Mouse (Mus musculus) telencephalon, adult 2 months (tissue): Measurements from ENCODE around the gene Macc1.

ENCODE experiments used
- DNase-seq: peaks from one replicate; pipeline ENCODE4 v3.0.0-alpha.2; 2011; ENCODE audit warnings: low read depth, low spot score

Macc1 gene

DNA sequence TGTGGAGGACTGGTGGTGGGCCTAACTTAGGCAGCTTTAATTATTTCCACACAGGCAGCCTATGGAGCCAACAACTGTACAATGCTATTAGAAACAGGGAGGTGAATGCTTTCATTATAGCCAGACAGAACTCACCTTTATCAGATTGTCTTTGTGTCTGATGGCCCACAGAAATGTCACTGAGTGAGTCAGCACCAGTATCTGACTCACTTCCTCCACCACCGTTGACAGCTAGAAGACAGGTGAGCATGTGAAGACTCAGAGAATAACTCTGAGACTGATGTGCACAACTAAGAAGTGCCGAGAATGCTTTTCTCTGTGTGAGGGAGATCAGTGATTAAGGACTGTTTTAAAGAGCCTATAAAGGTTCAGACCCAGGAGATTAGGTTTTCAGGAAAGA, 73.9 kb downstream of the Macc1 start:
- DNase-seq, result no peak

DNA sequence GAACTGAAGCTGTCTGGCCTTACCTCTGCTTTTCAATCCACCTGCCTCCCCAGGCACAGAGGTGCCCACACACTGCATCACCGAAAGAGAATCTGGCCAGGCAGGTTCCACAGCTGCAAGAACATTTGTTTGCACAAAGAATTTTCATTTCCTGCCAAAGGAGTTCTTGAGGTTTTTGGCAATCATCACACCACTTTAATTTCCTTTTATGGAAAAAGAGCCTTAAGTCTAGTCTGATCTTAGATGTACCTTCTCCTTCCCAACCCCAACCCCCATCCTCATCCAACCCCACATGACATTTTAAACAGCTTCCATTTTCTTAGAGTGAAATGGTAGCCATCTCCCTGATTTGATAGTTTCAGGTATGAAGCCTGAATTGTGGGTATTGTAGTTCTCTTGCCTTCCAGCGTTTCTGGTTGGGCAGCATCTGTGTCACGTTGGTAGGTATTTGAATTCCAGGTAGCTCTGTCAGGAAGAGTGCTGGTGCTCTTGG, 76.2 kb downstream of the Macc1 start:
- DNase-seq, result no peak

DNA sequence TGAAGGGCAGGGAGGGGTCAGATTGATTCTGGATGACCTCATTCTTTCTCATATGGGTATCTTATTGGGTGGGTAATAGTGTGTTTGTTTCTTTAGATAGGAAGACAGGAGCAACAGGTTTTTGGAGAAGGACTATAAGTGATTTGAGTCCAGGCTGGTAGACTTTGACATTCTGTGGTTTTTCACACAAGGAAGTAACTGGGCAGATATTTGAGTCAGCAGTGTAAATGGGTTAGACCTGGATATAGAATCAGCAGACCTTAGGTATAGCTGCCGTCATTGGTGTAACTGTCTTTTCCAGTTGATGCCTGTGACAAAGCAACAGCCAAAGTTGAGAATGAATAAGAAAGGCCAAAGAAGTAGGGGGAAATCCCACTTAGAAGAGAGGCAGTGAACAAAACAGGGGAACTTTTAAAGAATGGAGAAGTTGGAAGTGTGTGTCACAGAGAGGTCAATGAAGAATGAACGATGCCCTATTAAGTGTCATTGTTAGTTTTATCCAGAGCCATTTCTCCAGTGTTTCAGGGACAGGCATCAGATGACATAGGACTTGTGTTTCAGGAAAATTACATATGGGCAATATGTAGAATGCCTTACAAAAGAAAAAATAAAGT, 84.1 kb downstream of the Macc1 start:
- DNase-seq, result no peak

DNA sequence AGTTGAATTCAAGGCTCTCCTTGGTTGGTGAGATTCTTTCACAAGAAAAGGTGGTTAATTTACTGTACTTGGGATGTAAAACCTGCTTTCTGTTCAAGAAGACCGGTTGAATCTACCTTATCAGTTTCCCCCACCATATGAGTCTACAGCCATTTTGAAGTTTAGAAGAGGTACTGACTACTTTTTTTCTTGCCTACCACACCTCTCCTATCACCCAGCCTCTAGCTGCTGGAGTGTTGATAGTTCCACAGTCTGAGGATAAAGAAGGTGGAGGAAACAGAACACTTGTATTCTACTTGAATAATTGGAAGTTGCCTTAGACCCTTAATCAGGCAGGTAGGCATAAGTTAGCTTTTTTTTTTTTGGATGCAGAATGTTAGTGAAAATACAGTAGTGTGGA, 88.2 kb downstream of the Macc1 start:
- no peak for DNase-seq

DNA sequence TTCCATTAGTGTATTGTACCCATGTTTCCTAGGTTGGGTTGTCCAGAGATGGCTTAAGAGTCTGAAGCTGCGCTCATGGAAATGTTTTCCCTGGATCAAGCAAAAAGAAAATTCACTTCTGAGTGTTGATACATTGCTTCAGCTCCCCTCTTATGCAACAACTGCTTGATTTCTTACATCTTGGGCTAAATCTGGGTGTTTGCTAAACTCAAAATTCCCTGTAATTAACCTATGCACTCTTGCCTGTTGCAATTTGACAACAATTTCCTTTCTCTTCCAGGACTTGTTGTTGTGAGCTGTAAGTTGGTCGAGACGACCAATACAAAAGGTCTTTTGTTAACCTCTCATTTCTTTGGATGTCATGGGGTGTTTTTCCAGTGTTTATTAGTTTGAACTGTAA, 88.7 kb downstream of the Macc1 start:
- no peak for DNase-seq

DNA sequence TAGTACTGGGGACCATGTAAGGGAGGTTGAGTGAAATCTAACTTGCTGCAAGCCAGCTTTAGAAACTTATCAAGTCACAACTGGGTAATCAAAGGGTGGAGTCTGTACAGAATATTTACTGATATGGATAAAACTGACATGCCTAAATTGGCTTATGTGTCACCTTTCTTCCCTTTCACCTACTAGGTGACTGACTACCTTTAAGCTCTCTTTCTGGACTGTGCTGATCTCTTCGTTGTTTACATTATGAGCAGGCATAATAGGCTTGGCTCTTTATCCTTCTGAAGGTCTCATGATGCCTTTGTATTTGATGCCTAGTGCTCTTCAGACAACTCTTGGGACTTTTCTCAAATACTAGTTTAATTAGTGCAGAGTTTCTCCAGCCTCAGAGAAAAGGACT, 90.7 kb downstream of the Macc1 start:
- DNase-seq, result no peak

DNA sequence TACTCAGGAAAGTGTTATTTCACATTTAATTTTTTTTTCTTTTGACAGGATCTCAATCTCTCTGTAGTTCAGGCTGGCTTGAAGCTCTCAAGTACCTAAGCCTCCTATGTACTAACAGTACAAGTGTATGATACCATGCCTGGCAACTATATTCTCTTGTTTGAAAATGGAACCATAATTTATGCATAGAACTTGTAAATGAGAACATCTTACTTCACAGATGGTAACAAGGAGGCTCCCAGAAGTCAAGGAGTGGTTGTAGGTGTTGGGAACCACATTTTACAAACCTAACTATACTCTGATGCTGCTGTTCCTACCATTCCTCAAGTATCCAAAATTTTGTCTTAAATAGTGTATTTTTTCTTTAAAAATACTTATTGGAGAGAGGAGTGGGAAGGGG, 96.5 kb downstream of the Macc1 start:
- peak; percentile 58 for DNase-seq

DNA sequence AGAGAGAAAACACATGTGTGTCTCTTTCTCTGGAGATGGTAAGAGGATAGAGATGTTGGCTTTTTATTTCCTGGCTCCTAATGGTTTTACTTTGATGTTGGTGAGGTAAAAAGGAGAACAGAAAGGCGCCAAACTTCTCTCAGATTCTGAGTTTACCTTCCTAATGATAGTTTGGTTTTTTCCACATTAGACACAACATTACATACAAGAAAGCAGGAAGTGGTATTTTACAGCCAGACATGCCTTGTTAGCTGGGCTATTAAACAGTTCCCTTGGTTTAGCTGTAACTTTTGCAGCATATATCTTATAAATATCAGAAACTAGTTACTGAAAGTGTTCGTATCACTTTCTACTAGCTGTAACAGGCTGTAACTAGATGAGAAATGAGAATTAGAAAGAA, 96.9 kb downstream of the Macc1 start:
- DNase-seq, result no peak

DNA sequence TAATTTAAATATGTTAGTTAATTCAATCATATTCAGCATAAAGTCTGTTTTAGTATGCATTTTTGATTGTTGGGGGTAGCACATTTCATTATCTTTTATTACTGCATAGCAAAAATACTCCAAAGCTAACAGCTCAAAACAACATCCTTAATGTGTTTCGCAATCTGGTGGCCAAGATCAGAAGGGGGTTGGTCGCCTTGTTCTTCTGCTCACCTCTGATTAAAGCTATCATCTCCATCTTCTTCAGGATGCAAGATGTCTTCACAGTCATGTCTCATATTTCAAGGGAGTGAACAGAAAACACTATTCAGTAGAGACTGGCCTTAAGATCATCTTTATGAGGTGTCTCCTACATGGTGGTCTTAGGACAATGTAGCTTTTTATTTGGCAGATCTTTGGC, 97.9 kb downstream of the Macc1 start:
- DNase-seq, result no peak

DNA sequence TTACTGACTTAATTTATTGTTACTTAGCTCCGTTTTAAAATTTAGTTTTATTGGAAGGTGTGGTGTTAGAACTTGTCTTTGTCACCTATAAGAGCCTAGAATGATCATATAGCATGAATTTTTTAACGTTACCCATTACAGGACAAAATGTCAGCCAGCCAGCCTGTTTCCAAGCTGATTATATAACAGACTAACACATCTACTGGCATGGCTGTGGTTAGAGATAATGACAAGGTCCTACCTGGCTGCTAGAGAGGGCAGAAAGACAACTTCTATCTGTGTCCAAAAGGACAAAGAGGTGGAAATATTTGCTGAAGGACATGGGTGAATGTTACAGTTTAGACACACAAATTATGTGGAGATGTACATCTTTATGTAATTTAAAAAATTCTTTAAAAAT, 101.8 kb downstream of the Macc1 start:
- DNase-seq, result no peak

DNA sequence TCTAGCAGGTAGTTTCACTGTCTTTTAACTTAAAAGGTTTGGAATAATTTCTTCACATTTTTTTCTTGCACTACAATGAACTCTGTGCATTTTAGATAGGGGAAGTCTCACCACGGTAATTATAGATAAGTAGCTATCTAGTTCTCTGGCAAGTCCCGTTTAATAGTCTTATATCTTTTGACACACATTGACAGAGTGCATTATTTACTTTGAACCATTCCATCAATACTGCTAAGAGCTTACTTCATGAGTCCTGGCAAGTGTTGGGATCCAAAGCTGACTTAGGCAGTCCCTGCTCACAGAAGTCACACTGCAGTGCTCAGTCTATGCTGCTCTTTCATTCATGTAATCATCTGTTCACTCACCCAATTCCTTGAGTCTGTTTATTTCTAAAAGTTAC, 111.7 kb downstream of the Macc1 start:
- no peak for DNase-seq

DNA sequence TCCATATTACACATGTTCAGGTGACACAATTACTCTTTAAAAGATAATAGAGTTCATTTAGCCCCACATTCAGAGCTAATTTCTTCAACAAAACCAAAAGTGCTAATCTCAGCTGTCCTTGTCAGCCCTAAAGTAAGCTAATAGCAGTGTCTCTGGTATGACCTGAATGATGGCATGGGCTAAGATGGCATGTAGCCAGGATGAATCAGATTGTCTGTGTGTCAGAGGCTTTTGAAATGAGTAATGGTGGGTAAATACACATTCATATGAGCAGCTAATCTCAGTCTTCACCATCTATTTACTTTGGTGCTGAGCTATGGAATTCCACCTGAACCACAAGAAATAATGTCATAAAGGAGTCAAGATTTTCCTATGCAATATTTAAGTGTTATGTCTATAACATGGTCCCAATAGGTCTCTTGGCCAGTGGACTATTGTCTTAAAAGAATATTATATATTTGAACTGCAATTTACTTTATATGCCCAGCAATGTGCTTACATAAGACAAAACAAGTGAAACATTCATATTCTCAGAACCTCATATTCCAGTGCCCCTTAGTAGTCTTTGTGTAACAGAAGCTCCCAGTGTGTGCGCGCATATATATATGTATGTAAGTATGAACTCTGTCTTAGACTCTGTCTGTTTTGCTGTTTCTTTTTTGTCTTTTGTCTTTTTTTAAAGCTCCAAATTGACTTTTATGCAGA, 112.3 kb downstream of the Macc1 start:
- DNase-seq, result no peak

DNA sequence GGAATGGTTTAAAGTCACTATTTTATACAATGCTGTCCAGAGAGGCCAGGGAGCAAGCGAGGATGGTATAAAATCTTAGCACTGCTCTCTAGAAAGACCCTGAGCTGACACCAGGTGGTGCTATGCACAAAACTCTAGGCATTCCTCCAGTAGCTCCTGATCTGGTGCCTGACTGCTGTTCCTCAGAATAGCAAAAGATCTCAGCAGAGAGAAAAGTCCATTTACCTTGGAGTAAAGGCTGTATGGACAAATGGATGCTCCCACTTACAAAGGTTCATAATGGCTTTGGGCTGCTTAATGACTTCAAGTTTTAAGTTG, 112.8 kb downstream of the Macc1 start:
- DNase-seq, result no peak

DNA sequence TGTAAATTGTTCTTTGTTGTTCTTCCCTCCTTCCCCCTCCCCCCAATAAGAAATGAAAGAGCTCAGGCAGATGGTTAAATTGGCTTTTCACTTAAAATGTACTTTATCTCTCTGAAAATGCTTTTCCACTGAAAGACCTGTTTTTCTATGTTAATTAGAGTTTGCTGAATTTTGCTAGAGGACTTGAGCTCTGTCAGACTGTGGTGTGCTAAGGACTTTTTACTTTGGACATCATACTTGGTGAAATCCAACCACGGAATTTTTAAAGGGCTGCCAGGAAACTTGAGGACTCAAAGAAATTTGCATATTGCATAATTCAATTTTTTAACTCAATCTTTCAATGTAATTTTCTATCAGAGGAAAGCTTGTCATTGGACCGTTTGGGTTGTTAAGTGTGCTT, 126.7 kb downstream of the Macc1 start:
- no peak for DNase-seq

DNA sequence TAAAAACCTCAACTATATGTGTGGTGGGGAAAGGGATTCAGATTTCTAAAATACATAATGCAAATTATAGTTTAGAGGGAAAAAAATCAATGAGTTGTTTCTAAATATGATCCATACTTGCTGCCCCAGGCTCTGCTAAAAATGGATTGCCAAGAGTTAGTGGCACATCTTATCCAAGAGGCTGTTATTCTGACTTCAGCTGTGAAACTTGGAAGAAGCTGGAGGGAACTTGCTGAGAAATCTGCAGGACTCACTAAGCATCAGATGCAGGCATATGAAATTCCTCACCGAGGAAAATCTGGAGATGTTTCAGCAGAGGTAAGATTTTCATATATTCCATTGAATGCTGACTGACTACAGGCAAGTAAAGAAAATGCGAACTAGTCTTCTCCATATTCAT, 136.0 kb downstream of the Macc1 start:
- peak; percentile 77 for DNase-seq

DNA sequence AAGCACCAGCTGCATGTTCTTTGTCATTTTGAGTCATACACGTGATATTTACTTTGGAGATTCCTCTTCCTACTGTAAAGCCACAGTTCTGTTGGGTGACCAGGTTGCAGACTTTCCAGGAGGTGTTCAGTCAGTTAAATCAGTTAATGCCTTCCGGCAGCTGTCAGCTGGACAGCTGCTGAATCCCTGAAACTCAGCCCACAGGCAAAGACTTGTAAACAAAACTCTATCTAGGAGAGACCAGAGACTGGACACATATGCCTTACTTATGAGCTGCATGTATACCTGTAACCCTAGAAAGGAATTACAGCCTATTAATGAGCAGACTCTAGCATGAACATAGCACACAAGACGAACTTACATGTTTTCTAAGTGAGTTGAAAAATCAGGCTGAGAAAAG, 137.2 kb downstream of the Macc1 start:
- no peak for DNase-seq

DNA sequence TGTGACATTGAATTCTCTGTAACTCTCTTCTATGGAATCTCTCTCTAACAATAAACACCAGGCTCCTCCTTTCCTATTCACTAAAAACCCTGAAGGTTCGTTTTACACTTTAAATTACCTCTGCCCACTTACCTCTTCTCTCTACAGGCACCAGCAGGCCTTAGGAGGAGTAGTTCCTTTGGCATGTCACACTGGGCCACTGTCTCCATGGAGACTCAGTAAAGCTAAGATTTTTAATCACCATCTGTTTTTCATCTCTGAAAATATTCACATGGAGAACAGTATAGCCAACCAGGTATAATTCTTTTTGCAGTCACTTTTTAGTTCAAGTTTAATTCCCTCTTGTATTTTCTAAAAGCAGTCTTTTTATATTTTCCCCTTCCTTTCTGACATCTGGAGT, 140.0 kb downstream of the Macc1 start:
- peak; percentile 55 for DNase-seq

DNA sequence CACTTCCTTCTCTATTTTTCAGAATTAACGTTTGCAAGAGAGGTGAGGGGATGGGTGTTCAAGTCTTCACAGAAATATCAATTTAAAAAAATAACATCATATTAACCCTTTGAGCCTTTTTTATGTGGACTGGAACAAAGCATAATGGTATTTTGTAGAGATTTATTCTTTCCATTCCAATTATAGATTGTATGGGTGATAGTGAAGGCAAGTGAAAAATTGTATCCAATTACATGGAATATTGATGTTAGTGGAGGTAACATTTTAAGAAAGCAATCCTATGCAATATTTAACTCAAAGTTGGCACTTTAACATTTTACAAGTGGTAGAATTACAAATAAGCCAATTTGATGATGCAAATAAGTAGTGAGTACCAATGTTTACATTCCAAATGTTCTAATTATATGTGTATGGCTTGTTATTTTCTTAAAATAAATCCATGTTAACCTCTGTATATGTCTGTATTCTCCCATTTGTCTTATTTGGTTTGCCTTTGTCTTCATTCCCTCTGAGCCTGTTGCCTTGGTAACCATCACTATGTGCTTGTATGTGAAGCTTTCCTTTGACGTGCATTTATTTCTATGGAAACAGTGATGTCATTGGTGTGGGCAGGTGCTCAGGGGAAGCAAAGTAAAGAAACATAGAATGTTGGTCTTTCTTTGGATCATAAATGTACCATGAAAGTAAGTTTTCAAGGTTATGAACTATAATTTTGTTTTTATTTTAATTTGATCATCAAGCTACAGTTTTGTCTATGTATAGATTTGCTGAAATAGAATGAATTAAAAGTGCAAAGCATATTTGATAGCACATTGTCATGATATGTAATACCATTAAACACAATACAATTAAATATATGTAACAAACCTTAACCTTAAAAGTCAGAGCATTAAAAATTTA, 150.2 kb downstream of the Macc1 start:
- peak; percentile 85 for DNase-seq

DNA sequence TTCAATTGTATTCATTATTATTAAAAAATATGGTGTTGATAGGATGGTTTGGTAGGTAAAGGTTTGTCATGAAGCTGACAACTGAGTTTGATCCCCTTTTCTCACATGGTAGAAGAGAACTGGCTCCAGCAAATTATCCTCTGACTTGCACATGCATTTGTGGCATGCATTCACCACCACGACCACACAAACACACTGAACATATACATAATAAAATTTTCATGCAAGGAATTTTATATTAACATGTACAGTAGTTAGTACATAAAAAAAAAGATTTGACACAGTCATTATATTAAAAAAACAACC, 150.8 kb downstream of the Macc1 start:
- DNase-seq, result no peak

DNA sequence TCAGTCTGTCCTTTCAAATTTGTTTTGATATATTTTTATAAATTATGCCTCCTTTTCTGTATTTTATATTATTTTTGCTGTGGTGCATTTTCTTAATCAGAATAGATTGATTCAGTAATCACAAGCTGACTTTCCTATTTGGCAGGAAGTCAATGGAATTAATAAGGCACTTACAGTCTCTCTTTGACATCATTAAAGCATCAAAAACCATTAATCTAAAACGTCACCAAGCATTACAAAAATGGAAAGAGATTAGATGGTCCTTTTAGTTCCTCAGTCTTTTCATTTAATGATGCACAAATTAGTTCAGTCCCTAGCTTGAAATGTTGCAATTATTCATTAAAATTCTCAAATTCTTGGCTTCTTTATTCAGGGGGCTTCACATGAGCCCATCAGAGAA, 153.6 kb downstream of the Macc1 start:
- DNase-seq, result no peak

DNA sequence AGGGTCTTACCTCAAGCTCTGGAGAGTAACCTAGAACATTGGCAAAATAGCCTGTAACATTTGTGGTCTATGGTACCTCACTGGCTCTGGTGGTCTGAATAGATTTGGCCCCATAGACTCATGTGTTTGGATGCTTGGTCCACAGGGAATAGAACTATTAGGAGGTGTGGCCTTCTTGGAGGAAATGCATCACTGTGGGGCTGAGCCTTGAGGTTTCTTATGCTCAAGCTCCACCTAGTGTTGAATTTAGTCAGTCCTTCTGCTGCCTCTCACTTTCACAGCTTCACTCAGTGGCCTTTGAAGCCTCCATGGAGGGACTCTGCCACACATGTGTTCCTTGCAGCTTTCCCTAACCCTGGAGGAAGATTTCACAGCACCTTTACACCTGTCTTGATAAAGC, 156.2 kb downstream of the Macc1 start:
- DNase-seq, result no peak

DNA sequence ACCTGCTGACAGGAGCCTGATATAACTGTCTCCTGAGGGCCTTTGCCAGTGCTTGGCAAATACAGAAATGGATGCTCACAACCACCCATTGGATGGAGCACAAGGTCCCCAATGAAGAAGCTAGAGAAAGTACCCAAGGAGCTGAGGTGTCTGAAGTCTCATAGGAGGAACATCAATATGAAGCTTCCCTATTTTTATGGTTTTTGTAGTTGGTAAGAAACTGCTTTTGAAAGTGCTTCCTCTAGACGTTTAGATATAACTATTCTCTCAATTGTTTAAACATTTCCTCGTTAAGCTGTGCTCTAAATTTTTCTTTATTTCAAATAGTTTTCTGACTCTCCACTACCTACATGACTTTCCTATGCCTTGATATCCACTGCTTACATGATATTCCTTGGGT, 169.2 kb downstream of the Macc1 start:
- no peak for DNase-seq
